Mouse (Mus musculus) limb, embryonic 10.5 days (tissue): Measurements from ENCODE around the gene Usp3. TPM values are rescaled to one million over a fixed set of nuclear protein-coding genes. Genes with fewer than 3 reads are reported as not detected.

ENCODE experiments used
- DNase-seq: peaks from one replicate; pipeline ENCODE4 v3.0.0-alpha.2; 2017; ENCODE audit warnings: low spot score
- H3K27ac ChIP-seq: fragments of 300-500 bp; sonication (generic); 2 replicates; pipeline ENCODE4 v1.5.1; 2016; ENCODE audit warnings: mild to moderate bottlenecking
- H3K27me3 ChIP-seq: fragments of 300-500 bp; sonication (generic); 2 replicates; pipeline ENCODE4 v1.6.1; 2016; ENCODE audit warnings: low read depth, mild to moderate bottlenecking; ENCODE audit not compliant: poor library complexity, severe bottlenecking
- H3K36me3 ChIP-seq: fragments of 300-500 bp; sonication (generic); 2 replicates; pipeline ENCODE4 v1.6.1; 2016; ENCODE audit warnings: mild to moderate bottlenecking, moderate library complexity
- H3K4me1 ChIP-seq: fragments of 300-500 bp; sonication (generic); 2 replicates; pipeline ENCODE4 v1.6.1; 2016
- H3K4me3 ChIP-seq: fragments of 300-500 bp; sonication (generic); 2 replicates; pipeline ENCODE4 v1.5.1; 2016; ENCODE audit warnings: mild to moderate bottlenecking, moderate library complexity
- H3K9me3 ChIP-seq: fragments of 300-500 bp; sonication (generic); replicated peaks from 2 replicates; pipeline ENCODE4 v1.6.1; 2016; ENCODE audit warnings: mild to moderate bottlenecking
- WGBS: fragments of 180-500 bp; shearing (Covaris S2); methylation state at CpG from one replicate; pipeline ENCODE4 v1.1.7; 2016; 5-methylcytosine and 5-hydroxymethylcytosine counted together
- polyA plus RNA-seq: library from polyadenylated mRNA; unstranded; fragments of >200 nt; fragmentation: Nextera tagmentation; extraction: Ambion mirVana; gene quantifications from 2 replicates; pipeline ENCODE4 v1.2.1, GENCODE M21; 2016

Gene Usp3
- polyA plus RNA-seq, 1 experiment from 2014 or later = 105 TPM

DNA sequence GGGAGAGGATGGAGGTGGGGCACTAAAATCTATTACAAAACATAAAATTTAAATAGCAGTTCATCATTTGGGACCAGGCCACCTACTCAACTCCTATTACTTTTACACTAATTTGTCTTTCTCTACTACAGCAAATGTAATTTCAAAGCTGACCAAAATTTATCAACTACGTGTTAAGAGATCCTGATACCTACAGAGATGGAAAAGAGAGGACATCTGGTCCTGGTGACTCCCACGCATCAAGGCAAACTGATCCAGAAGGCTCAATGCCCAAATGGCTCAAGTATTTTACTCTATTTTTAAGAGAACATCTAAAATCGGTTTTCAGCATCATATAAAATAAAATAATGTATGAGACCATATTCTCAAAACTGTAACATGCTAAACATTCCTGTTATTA is 11.2 kb downstream of the Usp3 start:
- no peak overlapping the region for H3K4me3 ChIP-seq
- 79% methylated on average over 3 of the region's 3 CpGs for whole genome bisulfite sequencing
- H3K27ac ChIP-seq = no peak overlapping the region
- H3K9me3 ChIP-seq = no peaks in the 10 kb centered on the region
- H3K4me1 ChIP-seq = 0 out of 2 replicates have a peak, but pooled peaks cover 3% of the 10 kb centered on the region
- DNase-seq = no peak
- peaks cover 21% of the 10 kb centered on the region for H3K36me3 ChIP-seq
- no peaks in the 10 kb centered on the region for H3K27me3 ChIP-seq

DNA sequence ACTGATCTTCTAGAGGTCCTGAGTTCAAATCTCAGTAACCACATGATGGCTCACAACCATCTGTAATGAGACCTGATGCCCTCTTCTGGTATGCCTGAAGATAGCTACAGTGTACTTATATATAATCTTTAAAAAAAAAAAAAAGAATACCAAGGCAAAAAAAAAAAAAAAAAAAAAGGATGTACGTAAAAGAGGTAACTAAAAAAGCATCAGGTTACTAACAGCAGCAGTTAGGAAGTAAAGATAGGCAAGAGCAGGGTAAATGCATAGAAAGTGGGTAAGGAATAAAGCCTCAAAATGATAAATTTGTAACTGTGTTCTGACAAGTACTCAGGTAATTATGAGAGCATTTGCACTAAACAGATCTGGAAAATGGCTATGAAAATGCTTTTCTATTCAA is 12.2 kb downstream of the Usp3 start:
- H3K27ac ChIP-seq = no peak overlapping the region
- H3K4me3 ChIP-seq = no peak overlapping the region
- DNase-seq = no peak
- no peaks in the 10 kb centered on the region for H3K27me3 ChIP-seq
- peaks cover 25% of the 10 kb centered on the region for H3K36me3 ChIP-seq
- no peaks in the 10 kb centered on the region for H3K4me1 ChIP-seq
- H3K9me3 ChIP-seq = no peaks in the 10 kb centered on the region
- WGBS = 84% methylated on average over 1 of the region's 1 CpGs

DNA sequence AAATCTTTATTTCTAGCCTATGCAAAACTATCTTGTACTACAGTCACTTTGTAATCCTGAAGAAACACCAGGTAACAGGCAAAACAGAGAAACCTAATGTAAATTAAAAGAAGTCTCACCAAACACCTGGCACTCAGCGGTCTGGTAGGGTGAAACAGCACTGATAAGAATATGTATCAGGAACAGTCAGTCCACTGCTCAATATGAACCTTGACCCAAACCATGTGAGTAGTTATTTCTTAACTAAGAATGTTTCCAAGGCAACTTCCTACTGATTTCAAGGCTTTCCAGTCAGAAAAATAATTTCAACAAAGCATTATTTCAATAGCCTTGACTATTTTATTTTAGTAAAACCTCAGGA is 17.1 kb downstream of the Usp3 start:
- Histone ChIP-seq H3K4me3 (no peak overlapping the region), H3K9me3 (no peaks in the 10 kb centered on the region), H3K4me1 (no peaks in the 10 kb centered on the region), H3K27ac (no peak overlapping the region), H3K27me3 (no peaks in the 10 kb centered on the region), H3K36me3 (peaks cover 17% of the 10 kb centered on the region)
- WGBS = 92% methylated on average over 1 of the region's 1 CpGs
- no peak for DNase-seq

DNA sequence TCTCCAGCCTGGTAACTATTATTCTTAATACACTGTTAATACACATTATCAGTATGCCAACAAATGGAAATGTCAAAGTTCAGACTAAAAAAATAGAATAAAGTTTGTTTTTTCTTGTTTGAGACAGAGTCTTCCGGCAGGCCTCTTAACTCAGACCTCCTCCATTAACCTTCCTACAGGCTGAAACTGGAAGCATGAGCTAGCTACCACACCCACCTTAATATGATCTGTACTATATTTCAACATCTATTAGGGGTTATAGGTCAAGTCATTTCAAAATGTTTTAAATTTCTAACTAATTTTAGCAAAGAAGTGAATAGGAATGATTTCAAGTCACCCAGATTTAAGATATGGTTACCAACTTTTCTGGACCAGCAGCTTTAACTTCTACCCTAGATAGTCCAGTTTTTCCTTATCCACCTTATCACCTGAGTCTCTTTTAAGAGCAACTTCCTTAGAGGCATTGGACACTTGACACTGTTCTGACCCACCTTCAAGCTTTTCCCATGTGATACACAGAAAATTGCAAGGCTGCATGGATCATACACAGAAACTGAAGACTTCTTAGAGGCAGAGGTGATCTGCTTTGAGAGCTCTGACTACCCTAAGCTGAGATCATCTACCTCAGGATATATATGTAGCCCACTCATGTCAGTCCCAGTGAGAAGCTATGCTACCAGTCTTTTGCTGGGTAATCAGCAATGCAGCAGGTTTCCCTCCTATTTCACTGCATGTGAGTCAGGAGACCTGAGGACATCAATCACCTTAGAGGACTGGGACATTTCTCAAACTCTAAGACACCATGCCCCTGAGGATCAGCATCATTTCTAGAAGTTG is 17.7 kb downstream of the Usp3 start:
- no peaks in the 10 kb centered on the region for H3K4me1 ChIP-seq
- no peak for DNase-seq
- no peaks in the 10 kb centered on the region for H3K27me3 ChIP-seq
- H3K36me3 ChIP-seq = peaks cover 15% of the 10 kb centered on the region
- WGBS = 86% methylated on average over 1 of the region's 1 CpGs
- no peak overlapping the region for H3K27ac ChIP-seq
- H3K4me3 ChIP-seq = no peak overlapping the region
- H3K9me3 ChIP-seq = no peaks in the 10 kb centered on the region

DNA sequence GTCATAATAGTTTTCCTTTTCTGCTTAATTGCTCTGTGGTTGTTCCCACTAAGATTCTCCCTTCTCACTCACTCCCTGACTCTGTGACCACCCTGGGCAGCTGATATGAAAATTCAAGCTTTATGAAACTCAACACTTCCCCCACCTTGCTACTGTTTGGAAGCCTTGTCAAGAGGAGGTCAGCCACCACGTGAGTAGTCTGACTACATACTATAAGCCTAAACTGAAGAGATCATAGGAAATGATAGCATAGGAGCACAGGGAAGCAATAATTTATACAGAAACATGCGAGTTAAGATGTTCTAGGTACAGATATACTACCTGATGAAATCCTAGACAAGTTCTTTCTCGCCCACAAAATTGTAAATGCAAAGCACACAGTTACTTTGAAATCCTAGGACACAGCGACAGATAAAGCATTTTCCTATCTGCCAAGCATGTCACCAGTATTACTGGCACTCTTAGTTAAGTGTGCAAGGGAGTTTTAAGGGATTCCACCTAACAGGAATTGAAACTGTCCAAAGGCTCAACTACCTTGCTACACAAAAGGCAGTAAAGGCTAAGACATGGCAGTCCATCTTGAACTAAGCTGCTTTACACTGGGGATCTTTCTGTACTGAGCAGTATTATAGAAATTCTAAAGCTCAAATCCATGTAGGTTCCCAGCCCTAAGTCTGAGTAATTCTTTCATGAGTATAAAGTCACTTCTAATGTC is 20.8 kb downstream of the Usp3 start:
- 91% methylated on average over 4 of the region's 4 CpGs for WGBS
- Histone ChIP-seq H3K27ac (no peak overlapping the region), H3K4me1 (no peaks in the 10 kb centered on the region; the same call in 1 of the 2 replicates), H3K27me3 (no peaks in the 10 kb centered on the region), H3K4me3 (no peak overlapping the region), H3K36me3 (peaks cover 5% of the 10 kb centered on the region; the same call in 1 of the 2 replicates), H3K9me3 (no peaks in the 10 kb centered on the region)
- DNase-seq = no peak

DNA sequence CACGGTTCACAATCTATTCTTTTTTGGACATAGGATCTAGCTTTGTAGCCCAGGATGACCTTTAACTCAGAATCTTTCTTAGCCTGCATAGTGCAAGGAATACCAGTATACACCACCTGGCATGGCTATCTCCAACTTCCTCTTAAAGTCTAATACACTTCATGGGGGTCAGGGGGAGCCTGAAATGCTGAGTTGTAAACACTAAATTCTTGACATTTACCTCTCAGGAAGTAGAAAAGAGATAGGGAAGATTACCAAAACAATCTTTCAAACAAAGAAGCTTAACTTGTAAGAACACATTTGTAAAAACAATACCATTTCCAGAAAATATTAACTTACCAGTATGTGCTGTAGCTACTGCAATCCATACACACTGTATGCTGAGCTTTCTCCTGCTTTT is 30.7 kb downstream of the Usp3 start:
- H3K4me1 ChIP-seq = no peaks in the 10 kb centered on the region; the same call in 1 of the 2 replicates
- DNase-seq = no peak
- no peaks in the 10 kb centered on the region for H3K27me3 ChIP-seq
- H3K4me3 ChIP-seq = no peak overlapping the region
- peaks cover 17% of the 10 kb centered on the region for H3K36me3 ChIP-seq
- 87% methylated on average over 1 of the region's 1 CpGs for WGBS
- H3K27ac ChIP-seq = no peak overlapping the region
- no peaks in the 10 kb centered on the region for H3K9me3 ChIP-seq

DNA sequence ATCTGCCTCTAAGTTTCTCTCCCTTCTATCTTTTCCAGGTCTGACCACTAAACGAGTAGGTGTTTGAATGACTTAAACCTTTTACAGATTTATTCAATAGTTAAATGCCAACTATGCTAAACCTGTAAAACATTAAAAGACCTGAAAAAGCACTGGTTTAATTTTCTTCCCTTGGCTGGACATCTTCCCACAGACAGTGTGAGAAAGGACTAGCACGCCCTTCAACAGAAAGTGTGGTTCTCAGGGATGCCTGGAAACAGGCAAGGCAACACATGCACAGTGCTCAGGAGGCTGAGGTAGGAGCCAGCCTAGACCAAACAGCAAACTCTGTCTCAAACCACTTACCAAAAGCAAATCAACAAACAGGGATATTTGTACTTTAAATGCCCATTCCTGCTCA is 31.4 kb downstream of the Usp3 start:
- H3K4me1 ChIP-seq = no peaks in the 10 kb centered on the region
- no peak overlapping the region for H3K4me3 ChIP-seq
- DNase-seq = no peak
- H3K9me3 ChIP-seq = no peaks in the 10 kb centered on the region
- peaks cover 17% of the 10 kb centered on the region for H3K36me3 ChIP-seq
- H3K27ac ChIP-seq = no peak overlapping the region
- H3K27me3 ChIP-seq = no peaks in the 10 kb centered on the region
- WGBS = 94% methylated on average over 2 of the region's 2 CpGs

DNA sequence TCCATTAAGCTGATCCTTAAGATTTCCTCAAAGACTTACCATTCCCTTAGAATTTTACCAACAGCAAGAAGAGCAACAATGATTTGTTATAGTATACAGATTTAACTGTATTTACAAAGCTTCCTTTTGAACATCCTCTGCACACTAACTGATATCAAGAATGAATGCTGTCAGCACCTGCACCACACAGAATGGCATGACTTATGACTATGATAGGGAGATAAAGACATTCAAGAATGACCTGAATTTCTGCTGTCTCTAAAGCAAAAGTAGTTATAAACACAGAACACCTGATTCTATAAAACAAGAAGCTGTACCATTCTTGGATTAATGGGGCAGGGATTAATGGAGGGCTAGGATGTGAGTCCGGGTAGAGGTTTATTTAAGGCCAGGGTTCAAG is 32.2 kb downstream of the Usp3 start:
- Histone ChIP-seq H3K27me3 (no peaks in the 10 kb centered on the region), H3K36me3 (peaks cover 20% of the 10 kb centered on the region), H3K27ac (no peak overlapping the region), H3K4me3 (no peak overlapping the region), H3K9me3 (no peaks in the 10 kb centered on the region), H3K4me1 (no peaks in the 10 kb centered on the region)
- no peak for DNase-seq
- 88% methylated on average over 1 of the region's 1 CpGs for WGBS

DNA sequence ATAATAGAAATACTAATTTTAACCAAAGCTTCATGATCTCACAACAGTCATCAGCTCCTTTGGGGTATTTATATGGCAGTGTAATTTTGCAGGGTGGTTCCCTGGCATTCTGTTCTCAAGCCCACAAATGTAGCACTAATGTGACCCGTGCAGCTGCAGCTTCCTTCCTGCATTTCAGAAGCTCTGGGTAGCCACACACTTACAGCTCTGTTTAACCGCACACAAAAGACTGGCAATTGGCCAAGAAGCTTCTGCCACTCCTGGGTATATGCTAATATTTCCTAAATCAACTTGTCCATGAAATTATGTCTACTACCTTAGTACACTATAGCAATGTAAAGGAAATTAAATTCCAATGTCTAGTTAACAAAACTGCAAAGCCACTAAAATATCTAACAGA is 32.6 kb downstream of the Usp3 start:
- no peak for DNase-seq
- peaks cover 24% of the 10 kb centered on the region for H3K36me3 ChIP-seq
- H3K4me3 ChIP-seq = no peak overlapping the region
- no peaks in the 10 kb centered on the region for H3K9me3 ChIP-seq
- no peak overlapping the region for H3K27ac ChIP-seq
- 89% methylated on average over 2 of the region's 2 CpGs for WGBS
- no peaks in the 10 kb centered on the region for H3K27me3 ChIP-seq
- H3K4me1 ChIP-seq = no peaks in the 10 kb centered on the region

DNA sequence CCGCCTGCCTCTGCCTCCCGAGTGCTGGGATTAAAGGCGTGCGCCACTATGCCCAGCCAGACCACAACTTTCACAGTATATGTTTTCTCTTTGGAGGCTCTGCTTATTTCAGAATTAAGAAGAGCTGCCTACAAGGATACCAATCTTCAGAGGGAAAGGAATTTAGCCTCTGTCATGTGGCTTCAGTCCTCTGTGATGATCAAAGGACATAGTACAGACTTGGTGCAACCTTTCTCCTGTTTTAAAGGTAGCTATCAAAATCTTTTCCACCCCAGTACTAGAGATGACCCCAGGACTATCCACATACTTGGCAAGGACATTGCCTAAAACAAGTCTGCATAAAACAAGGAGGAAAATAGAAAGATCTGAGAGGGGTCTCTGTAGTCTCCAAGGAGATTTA is 34.0 kb downstream of the Usp3 start:
- Histone ChIP-seq H3K27ac (no peak overlapping the region), H3K36me3 (peaks cover 37% of the 10 kb centered on the region), H3K27me3 (no peaks in the 10 kb centered on the region), H3K9me3 (no peaks in the 10 kb centered on the region), H3K4me1 (no peaks in the 10 kb centered on the region), H3K4me3 (no peak overlapping the region)
- 94% methylated on average over 4 of the region's 4 CpGs for WGBS
- no peak for DNase-seq

DNA sequence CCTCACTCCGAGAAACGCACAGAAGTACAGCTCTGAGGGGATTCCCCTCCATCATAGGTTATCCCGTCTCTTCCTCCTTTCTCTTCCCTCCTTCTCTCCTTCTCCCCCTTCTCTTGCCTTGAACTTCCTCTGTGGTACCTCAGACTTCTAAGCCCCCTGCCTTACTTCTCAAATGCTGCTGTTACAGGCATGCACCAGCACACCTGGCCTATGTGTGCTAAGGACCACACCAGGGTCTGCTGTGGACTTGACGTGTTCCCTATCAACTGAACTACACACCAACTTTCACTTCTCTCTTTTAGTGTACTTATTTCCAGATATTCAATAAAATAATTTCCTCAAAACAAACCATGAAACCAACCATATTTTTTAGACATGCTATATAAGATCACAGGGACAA is 50.2 kb downstream of the Usp3 start:
- no peaks in the 10 kb centered on the region for H3K27me3 ChIP-seq
- H3K4me3 ChIP-seq = no peak overlapping the region
- H3K36me3 ChIP-seq = peaks cover 98% of the 10 kb centered on the region
- no peaks in the 10 kb centered on the region for H3K4me1 ChIP-seq
- DNase-seq = no peak
- WGBS = 88% methylated on average over 4 of the region's 4 CpGs
- no peaks in the 10 kb centered on the region for H3K9me3 ChIP-seq
- H3K27ac ChIP-seq = no peak overlapping the region

DNA sequence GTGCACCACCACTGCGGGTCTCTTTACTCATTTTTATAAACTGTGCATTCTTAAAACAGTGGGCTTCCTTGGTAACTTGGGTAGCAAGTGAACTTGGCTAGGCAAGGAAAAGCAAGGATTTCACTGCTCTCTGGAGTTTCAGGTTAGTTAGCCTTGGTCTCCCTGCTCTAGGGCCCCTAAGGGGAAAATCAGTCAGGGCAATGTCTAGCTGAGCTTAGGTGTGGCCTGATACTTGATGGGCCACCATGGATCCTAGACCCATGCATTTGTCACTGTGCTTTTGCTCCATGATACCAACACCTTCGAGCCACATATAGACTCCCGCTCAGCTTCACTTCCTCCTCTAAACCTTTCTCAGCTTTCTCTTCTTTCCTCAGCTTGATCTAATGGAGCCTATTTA is 71.3 kb downstream of the Usp3 start:
- Histone ChIP-seq H3K27ac (no peak overlapping the region), H3K27me3 (no peaks in the 10 kb centered on the region), H3K4me1 (no peaks in the 10 kb centered on the region), H3K4me3 (no peak overlapping the region), H3K36me3 (peaks cover 99% of the 10 kb centered on the region), H3K9me3 (no peaks in the 10 kb centered on the region)
- 97% methylated on average over 3 of the region's 3 CpGs for WGBS
- DNase-seq = no peak

DNA sequence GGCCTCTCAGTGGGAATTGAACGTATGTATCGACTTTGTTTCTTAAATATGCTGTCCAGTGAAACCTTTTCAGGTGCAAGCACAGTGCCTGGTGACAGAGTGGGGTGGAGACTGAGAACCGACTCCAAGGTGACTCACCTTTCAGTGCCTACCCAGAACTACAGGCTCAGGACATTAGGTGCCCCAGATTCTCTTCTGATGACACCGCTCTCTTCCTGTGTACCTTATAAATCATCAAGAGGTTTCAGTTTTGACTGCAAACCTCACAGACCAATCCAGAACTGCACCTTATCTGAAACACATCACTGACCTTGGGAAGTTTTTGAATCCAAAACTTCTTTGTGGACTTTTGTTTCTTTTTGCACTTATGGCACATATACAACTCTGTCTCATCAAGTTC is 72.6 kb downstream of the Usp3 start:
- DNase-seq = no peak
- no peaks in the 10 kb centered on the region for H3K4me1 ChIP-seq
- H3K36me3 ChIP-seq = peaks cover 98% of the 10 kb centered on the region
- no peaks in the 10 kb centered on the region for H3K9me3 ChIP-seq
- no peak overlapping the region for H3K27ac ChIP-seq
- H3K27me3 ChIP-seq = no peaks in the 10 kb centered on the region
- 93% methylated on average over 4 of the region's 4 CpGs for WGBS
- H3K4me3 ChIP-seq = no peak overlapping the region
